Mouse (Mus musculus) neural tube, embryonic 14.5 days (tissue): ENCODE data around the gene Sbk1. TPM values are rescaled to one million over a fixed set of nuclear protein-coding genes. Genes with fewer than 3 reads are reported as not detected.
"Not testable (repeated sequence)": the region's sequence is repeated elsewhere in the genome, so short reads cannot be mapped to it uniquely, and the experiment has no call there.

ENCODE experiments used
- ATAC-seq: fragments of 200-750 bp; cut with Nextera tagmentation; 2 replicates; pipeline ENCODE4 v1.8.0; 2017; ENCODE audit warnings: low read depth, mild to moderate bottlenecking, moderate TSS enrichment, moderate library complexity
- H3K27ac ChIP-seq: fragments of 300-500 bp; sonication (generic); 2 replicates; pipeline ENCODE4 v1.5.1; 2014; ENCODE audit warnings: low read depth, mild to moderate bottlenecking, control low read depth, low read length, moderate library complexity, mixed read lengths
- H3K27me3 ChIP-seq: fragments of 300-500 bp; sonication (generic); 2 replicates; pipeline ENCODE4 v1.6.1; 2014; ENCODE audit warnings: low read length; ENCODE audit not compliant: control insufficient read depth, insufficient read depth
- H3K36me3 ChIP-seq: fragments of 300-500 bp; sonication (generic); 2 replicates; pipeline ENCODE4 v1.6.1; 2014; ENCODE audit warnings: low read length, mixed read lengths; ENCODE audit not compliant: control insufficient read depth, insufficient read depth
- H3K4me1 ChIP-seq: fragments of 300-500 bp; sonication (generic); 2 replicates; pipeline ENCODE4 v1.6.1; 2014; ENCODE audit warnings: low read length; ENCODE audit not compliant: control insufficient read depth, insufficient read depth
- H3K4me2 ChIP-seq: fragments of 300-500 bp; sonication (generic); 2 replicates; pipeline ENCODE4 v1.6.1; 2014; ENCODE audit warnings: mild to moderate bottlenecking, low read depth, low read length, control low read depth
- H3K4me3 ChIP-seq: fragments of 300-500 bp; sonication (generic); 2 replicates; pipeline ENCODE4 v1.5.1; 2014; ENCODE audit warnings: low read depth, low read length, control low read depth, mixed read lengths
- H3K9ac ChIP-seq: fragments of 300-500 bp; sonication (generic); replicated peaks from 2 replicates; pipeline ENCODE4 v1.6.1; 2014; ENCODE audit warnings: low read depth, mild to moderate bottlenecking, control low read depth, low read length, mixed read lengths
- H3K9me3 ChIP-seq: fragments of 300-500 bp; sonication (generic); 2 replicates; pipeline ENCODE4 v1.6.1; 2016; ENCODE audit warnings: low read length; ENCODE audit not compliant: control insufficient read depth
- WGBS: fragments of 180-500 bp; shearing (Covaris S2); extraction: QIAGEN DNeasy Blood & Tissue Kit; methylation state at CpG from one replicate; pipeline ENCODE4 v1.1.7; 2014; 5-methylcytosine and 5-hydroxymethylcytosine counted together
- polyA plus RNA-seq: library from polyadenylated mRNA; unstranded; fragments of >200 nt; fragmentation: Nextera tagmentation; extraction: Ambion mirVana; gene quantifications from 2 replicates; pipeline ENCODE4 v1.2.1, GENCODE M21; 2014

Sbk1 gene
- polyA plus RNA-seq, 1 experiment from 2014 or later: 232 TPM

DNA sequence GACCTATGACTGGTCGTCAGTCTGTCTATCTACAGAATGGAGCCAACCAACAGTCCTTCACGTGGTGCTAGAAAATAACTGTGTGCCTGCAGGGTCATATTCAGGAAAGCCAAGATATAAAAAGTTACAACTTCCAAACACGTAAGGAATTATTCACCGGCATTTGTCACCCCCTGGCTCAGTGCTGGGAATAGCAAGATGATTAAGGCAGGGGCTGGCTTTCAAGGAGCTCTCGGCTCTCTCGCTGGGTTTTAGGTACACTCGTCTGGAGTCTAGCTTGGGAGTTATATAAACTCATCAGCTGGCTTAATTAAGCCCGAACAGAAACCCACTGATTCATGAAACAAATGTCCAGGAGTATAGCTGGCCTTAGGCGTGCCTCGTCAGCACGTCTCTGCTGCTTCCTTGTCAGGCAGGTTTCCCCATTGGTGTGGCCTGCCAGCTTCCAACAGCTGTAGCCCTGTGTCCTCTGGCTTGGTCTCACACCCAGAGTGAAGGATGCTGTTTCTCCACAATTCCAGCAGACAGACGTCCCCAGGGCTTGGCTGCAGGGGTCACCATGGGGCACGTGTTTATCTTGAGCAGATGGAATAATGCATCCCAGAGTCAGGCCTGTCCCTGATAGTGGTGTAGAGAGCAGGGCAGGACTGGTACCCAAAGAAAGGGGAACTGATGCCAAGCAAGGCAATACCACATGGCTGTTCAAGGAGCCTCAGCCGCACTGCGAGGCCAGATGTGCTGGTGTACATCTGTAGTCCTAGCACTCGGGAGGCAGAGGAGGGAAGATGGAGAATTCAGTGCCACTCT, 9.7 kb downstream of the Sbk1 start:
- H3K4me3 ChIP-seq: no peak overlapping the region
- no peak overlapping the region for H3K27ac ChIP-seq
- H3K4me1 ChIP-seq: peaks cover 60% of the 10 kb centered on the region
- H3K27me3 ChIP-seq: no peaks in the 10 kb centered on the region
- peaks cover 22% of the 10 kb centered on the region for H3K36me3 ChIP-seq
- ATAC-seq: no peak
- H3K9me3 ChIP-seq: no peaks in the 10 kb centered on the region
- no peak overlapping the region for H3K9ac ChIP-seq
- no peak overlapping the region for H3K4me2 ChIP-seq
- 74% methylated on average over 16 of the region's 16 CpGs for WGBS

DNA sequence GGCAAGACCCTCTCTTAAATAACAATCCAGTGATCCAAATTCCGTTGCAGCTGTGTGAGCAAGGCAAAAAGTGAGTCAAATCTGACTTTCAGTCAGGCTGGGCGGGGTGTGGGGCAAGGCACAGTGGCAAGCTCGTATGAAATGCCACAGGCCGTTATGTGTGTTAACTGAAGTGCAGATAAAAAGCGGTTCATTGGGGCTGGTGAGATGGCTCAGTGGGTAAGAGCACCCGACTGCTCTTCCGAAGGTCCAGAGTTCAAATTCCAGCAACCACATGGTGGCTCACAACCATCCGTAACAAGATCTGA, 10.2 kb downstream of the Sbk1 start:
- not testable (repeated sequence) for H3K4me3 ChIP-seq, H3K9me3 ChIP-seq, ATAC-seq, H3K27ac ChIP-seq, H3K4me2 ChIP-seq, H3K9ac ChIP-seq, H3K27me3 ChIP-seq
- H3K4me1 ChIP-seq: peaks cover 57% of the 10 kb centered on the region
- peaks cover 20% of the 10 kb centered on the region for H3K36me3 ChIP-seq
- 82% methylated on average over 7 of the region's 8 CpGs for WGBS

DNA sequence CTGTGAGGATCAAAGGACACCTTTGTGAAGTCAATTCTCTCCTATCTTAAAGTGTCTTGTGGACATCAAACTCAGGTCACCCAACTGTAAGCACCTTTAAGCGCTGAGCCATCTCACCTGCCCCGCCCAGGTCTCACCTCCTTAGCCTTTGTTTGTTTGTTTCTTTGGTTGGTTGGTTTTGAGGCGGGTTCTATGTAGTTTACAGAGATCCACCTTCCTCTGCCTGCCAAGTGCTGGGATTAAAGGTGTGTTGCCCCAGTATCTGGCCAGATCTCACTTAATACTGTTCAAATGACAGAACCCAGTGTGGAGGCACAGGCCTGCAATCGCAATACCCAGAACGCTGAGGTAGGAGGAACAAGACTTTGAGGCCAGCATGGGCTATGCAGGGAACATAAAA, 11.6 kb downstream of the Sbk1 start:
- peaks cover 16% of the 10 kb centered on the region for H3K36me3 ChIP-seq
- 96% methylated on average over 5 of the region's 5 CpGs for whole genome bisulfite sequencing
- no peak for ATAC-seq

DNA sequence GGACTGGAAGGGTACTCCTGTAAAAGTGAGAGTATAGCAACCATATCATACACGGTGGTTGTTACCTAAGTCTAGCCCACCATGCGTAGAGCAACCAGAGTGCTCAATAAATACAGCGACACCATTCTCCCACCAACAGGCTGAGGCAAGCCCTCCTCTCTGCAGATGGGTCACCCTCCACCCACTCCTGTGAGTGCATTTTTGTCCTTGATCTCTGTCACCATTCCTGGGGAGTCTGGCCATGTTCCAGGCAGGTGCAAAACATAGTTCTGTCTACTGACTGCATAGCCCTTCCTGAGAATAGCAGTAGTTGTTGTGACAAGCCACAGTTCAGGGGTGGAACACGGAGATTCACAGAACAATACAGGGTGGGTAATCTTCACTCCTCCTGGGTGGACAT, 12.0 kb downstream of the Sbk1 start:
- no peak for ATAC-seq
- Histone ChIP-seq H3K9ac (no peak overlapping the region), H3K4me1 (peaks cover 51% of the 10 kb centered on the region), H3K4me3 (no peak overlapping the region), H3K27ac (no peak overlapping the region), H3K9me3 (no peaks in the 10 kb centered on the region), H3K27me3 (no peaks in the 10 kb centered on the region), H3K36me3 (peaks cover 16% of the 10 kb centered on the region), H3K4me2 (no peak overlapping the region)
- 92% methylated on average over 4 of the region's 4 CpGs for WGBS

More for the DNA sequence above, 11.6 kb downstream of the Sbk1 start:
- Histone ChIP-seq H3K27ac (no peak overlapping the region), H3K4me2 (no peak overlapping the region), H3K4me1 (peaks cover 55% of the 10 kb centered on the region), H3K9me3 (no peaks in the 10 kb centered on the region), H3K9ac (no peak overlapping the region), H3K27me3 (no peaks in the 10 kb centered on the region), H3K4me3 (no peak overlapping the region)

DNA sequence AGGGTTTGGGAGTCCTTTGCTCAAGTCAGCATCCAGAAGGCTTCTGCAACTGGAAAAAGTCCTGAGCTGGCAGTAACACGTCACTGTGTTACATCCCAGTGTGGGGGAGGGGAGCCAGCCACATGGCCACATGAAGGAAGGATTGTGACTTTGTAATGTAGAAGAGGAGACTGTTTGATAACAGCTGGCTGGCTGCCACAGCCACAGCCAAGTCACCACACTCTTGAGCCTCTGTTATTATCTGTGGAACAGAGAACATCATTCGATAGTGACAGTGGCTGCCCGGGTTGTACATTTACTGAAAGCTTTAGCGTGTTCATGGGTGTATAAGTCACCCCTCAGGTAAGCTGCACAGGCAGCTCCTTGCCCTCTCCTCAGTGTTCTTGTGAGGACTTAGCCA, 12.4 kb downstream of the Sbk1 start:
- ATAC-seq: no peak
- 70% methylated on average over 4 of the region's 4 CpGs for WGBS
- Histone ChIP-seq H3K27ac (no peak overlapping the region), H3K27me3 (no peaks in the 10 kb centered on the region), H3K9ac (no peak overlapping the region), H3K4me2 (no peak overlapping the region), H3K4me1 (peaks cover 47% of the 10 kb centered on the region), H3K9me3 (no peaks in the 10 kb centered on the region), H3K4me3 (no peak overlapping the region), H3K36me3 (peaks cover 16% of the 10 kb centered on the region)

DNA sequence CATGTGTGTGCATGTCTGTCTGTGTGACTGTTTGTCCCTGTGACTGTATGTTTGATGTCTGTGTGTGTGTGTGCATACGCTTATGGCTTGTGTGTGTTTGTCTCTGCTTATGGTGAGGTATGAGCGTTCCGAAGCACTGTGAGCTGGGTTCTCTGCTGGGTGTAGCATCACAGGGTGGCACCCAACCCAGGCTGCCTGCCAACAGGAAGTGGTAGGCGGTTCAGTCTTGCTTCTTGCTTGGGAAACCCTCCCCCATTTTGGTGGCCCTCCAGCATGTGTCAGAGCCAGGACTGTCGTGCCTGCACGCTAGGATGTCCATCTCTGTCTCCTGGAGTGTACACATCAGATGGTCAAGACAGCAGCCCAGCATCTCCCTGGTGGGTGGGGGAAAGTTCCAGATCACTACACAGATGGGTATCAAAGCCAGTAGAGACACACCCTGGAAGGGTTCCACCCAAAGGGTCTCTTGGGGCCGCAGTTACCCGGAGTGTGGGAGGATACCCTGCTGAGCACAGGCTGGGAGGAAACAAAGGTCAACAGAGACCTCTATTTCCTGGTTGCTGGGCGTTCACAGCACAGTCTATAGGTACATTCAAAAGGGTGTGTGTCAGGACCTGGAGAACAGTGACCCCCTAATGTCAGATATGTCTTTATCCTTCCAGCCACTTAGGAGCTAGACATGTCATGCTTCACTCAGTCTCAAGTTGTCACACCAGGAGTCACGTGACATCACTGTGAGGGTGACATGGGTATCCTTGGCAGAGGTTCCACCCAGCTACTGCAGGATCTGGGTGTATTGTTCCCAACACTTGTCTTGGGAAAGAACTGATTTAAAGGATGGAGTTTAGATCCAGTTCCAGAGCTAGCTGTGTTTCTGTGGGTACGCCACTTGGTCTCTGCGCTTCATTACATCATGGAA, 13.1 kb downstream of the Sbk1 start:
- Histone ChIP-seq H3K36me3 (peaks cover 19% of the 10 kb centered on the region), H3K4me2 (no peak overlapping the region), H3K27ac (no peak overlapping the region), H3K4me1 (peaks cover 44% of the 10 kb centered on the region), H3K4me3 (no peak overlapping the region), H3K9ac (no peak overlapping the region), H3K9me3 (no peaks in the 10 kb centered on the region), H3K27me3 (no peaks in the 10 kb centered on the region)
- no peak for ATAC-seq
- WGBS: 77% methylated on average over 12 of the region's 12 CpGs

DNA sequence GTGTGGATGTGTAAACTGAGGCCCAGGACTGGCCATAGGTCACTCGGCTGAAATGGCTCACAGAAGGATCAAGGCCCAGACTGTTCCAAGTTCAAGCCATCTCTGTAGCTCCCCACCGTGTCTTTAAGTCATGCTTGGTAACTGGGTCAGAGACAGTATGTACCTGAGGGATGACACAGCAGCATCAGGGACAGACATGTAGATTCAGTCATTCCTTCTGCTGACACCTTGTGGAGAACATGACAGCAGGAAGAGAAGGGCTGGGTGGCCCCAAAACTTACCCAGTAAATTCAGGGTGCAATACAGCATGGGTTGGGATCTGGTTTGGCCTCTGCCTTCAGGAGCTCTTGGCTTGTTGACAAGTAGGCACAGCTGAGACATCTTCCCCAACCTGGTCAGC, 13.9 kb downstream of the Sbk1 start:
- peaks cover 43% of the 10 kb centered on the region for H3K4me1 ChIP-seq

DNA sequence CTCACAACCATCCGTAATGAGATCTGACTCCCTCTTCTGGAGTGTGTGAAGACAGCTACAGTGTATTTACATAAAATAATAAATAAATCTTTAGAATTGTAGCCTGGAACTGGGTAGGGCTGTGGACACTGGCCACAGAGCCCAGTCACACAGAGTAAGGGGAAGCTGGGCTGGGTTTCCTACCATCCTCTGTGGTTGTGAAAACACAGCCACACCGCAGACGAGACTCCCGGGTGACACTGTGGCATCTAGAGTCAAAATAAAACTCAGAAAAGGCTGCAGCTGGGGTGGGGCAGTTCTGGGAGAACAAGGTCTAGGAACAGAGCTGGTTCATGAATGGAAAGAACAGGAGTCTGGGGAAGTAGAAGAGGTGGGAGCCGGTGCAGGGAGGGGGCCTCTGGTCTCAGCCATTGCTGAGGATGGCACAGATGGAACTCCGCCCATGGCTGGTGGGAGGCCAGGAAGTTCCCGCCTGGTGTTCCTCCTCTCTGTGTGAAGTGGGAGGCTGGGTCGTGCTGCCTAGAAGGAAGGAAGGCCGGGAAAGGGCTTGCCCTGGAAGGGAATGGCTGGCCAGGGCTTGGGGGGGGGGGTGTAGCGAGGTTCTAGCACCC, 15.2 kb downstream of the Sbk1 start:
- no peak overlapping the region for H3K27ac ChIP-seq
- no peak overlapping the region for H3K9ac ChIP-seq
- no peak for ATAC-seq
- H3K4me3 ChIP-seq: no peak overlapping the region
- no peak overlapping the region for H3K4me2 ChIP-seq
- H3K36me3 ChIP-seq: peaks cover 31% of the 10 kb centered on the region
- peaks cover 43% of the 10 kb centered on the region for H3K4me1 ChIP-seq
- no peaks in the 10 kb centered on the region for H3K27me3 ChIP-seq
- no peaks in the 10 kb centered on the region for H3K9me3 ChIP-seq
- 56% methylated on average over 9 of the region's 10 CpGs for WGBS

More for the DNA sequence above, 13.9 kb downstream of the Sbk1 start:
- Histone ChIP-seq H3K9me3 (no peaks in the 10 kb centered on the region), H3K4me2 (no peak overlapping the region), H3K36me3 (peaks cover 22% of the 10 kb centered on the region), H3K9ac (no peak overlapping the region), H3K27ac (no peak overlapping the region), H3K4me3 (no peak overlapping the region), H3K27me3 (no peaks in the 10 kb centered on the region)
- 84% methylated on average over 2 of the region's 2 CpGs for WGBS
- ATAC-seq: no peak

DNA sequence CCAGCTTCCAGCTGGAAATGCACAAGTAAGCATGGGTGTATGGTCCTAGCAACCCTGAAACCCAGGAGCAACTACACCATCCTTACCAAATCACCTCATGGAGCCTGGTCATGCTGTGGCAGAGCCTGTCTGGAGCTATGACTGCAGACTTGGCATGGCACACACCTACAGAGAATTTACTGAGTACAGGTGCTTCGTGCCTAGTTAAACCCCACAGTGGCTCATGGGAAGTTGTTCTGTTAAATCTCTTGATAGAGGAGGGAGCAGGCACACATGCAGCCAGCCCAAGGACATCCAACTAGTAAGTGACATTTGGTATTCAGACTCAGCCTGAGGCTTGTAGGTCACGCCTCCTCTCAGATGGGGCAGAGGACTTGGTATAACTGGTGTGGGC, 15.7 kb downstream of the Sbk1 start:
- 0 out of 2 replicates have a peak, but pooled peaks have one; percentile 3 for ATAC-seq
- Histone ChIP-seq H3K36me3 (peaks cover 35% of the 10 kb centered on the region), H3K27ac (0 out of 2 replicates have a peak overlapping the region, but pooled peaks have one; percentile 18), H3K9ac (no peak overlapping the region), H3K9me3 (no peaks in the 10 kb centered on the region), H3K27me3 (no peaks in the 10 kb centered on the region), H3K4me2 (no peak overlapping the region), H3K4me3 (no peak overlapping the region), H3K4me1 (peaks cover 42% of the 10 kb centered on the region)
- 92% methylated on average over 2 of the region's 2 CpGs for WGBS
